Mouse (Mus musculus) 416B (cell line): ENCODE measurements around the gene Cyp2d26.

Experiments
- DNase-seq: peaks from one replicate; pipeline ENCODE4 v3.0.0; 2011; ENCODE audit warnings: low read depth

The Cyp2d26 gene

DNA sequence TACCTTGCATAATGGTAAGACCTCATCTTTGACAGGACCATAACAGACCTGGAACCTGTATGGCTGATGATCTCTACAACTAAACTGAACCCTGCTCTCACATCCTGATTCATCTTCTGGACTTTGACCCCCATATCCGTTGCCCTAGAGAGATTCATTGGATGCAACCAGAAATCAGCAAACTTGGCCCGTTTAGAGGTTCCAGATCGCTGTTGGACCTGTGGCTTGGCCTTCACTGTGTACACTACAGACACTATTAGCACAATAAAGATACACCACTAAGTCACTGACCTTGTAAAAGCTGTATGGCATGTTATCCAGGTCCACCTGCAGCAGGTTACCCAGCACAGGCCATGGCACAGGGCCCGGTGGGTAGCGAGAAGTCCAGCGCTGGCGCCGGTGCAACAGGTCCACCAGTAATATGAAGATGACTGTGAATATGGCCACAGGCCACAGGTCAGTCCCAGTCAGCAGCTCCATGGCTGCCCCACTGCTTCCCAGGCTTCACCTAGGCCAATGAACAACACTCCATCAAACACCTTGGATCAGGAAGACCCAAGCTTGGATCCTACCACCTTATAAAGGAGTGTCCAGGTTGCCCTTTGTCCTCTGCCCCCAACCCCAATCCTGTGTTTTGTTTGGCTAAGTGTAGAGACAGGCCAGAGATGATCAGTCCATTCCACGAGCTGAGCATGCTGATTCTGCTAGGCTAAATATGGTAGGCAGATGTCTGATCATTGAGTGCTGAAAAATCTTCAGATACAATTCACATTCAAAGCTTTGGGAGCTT, 30.3 kb downstream of the Cyp2d26 start, which contains the start of gene Cyp2d40:
Gene Cyp2d40, minus strand, starts transcription at position 553 of the 790 bp plus-strand sequence.
- DNase-seq, result no peak

DNA sequence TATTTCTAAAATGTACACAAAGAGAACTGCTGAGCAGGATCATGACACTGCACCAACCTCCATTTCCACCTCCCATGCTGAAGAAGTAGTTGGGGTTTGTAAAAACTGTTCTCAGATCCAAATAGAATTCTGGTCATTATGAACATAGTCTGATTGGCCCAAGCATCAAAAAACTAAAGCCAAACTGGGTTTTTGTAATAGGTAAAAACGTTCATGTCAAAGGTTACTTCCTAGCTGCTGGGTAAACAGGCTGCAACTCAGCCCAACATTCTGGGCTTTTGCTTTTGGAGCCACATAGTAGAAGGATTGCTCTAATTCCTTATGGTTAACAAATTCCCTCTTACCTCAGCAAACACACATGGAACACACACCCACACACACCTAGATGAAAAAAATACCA, 46.0 kb downstream of the Cyp2d26 start:
- no peak for DNase-seq

DNA sequence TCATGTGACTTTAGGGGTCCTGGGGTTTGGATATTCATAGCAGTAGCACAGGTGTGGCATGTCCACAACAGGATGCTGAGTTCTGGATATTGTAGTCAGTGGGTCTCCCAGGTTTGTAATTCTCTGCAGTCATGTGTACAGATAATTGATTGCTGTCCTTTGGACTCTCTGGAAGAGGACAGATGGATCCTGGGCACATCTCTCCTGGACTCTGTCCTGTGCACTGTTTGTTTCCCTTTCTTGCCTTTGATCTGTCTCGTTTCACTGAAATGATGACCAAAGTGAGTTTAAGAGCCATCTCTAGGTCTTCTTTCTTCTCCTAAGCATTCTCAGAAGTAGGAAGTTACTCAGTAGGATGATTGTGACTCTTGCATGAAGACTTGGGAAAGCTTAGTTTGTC, 46.6 kb downstream of the Cyp2d26 start:
- DNase-seq, result no peak
